Mouse (Mus musculus): ENCODE measurements around the gene Rnf227. TPM values are rescaled to one million over a fixed set of nuclear protein-coding genes. Genes with fewer than 3 reads are reported as not detected.
A peak's percentile ranks its signal among the peaks of the same experiment; 100 is the strongest.

The Rnf227 gene
- polyA plus RNA-seq, 1 experiment from 2014 or later = 8.0 TPM

- Histone ChIP-seq H3K4me1 (ENCODE audit: control insufficient read depth, insufficient read depth, low read length) (no peaks in the 10 kb centered on the region; the same call in 1 of the 2 replicates), H3K27me3 (replicated peaks; ENCODE audit: control insufficient read depth, insufficient read depth, low read length) (no peaks in the 10 kb centered on the region), H3K4me3 (ENCODE audit: low read length) (no peak overlapping the region), H3K9me3 (ENCODE audit: control insufficient read depth, low read length) (no peaks in the 10 kb centered on the region), H3K36me3 (ENCODE audit: control insufficient read depth, insufficient read depth, low read length) (peaks cover 18% of the 10 kb centered on the region), H3K4me2 (ENCODE audit: low read depth, low read length) (no peak overlapping the region), H3K9ac (ENCODE audit: low read depth, low read length) (no peak overlapping the region), H3K27ac (ENCODE audit: low read length) (no peak overlapping the region)
- ATAC-seq = no peak
- 87% methylated on average over 26 of the region's 26 CpGs for WGBS
These were observed 6.2 kb downstream of the Rnf227 start for GRCm38 (mm10) chr11:69346441-69346840.

- no peak overlapping the region for H3K27ac ChIP-seq (ENCODE audit: low read length)
- H3K9ac ChIP-seq (ENCODE audit: low read depth, low read length) = no peak overlapping the region
- 89% methylated on average over 5 of the region's 5 CpGs for WGBS
These were observed 16.3 kb downstream of the Rnf227 start for GRCm38 (mm10) chr11:69356544-69356943.

GRCm38 (mm10) chr11:69357690-69358089, 17.4 kb downstream of the Rnf227 start:
- no peaks in the 10 kb centered on the region for H3K27me3 ChIP-seq (replicated peaks; ENCODE audit: control insufficient read depth, insufficient read depth, low read length)
- 87% methylated on average over 12 of the region's 12 CpGs for WGBS
- no peak for ATAC-seq

More at GRCm38 (mm10) chr11:69356544-69356943, 16.3 kb downstream of the Rnf227 start:
- Histone ChIP-seq H3K27me3 (replicated peaks; ENCODE audit: control insufficient read depth, insufficient read depth, low read length) (no peaks in the 10 kb centered on the region), H3K4me3 (ENCODE audit: low read length) (no peak overlapping the region), H3K36me3 (ENCODE audit: control insufficient read depth, insufficient read depth, low read length) (peaks cover 57% of the 10 kb centered on the region), H3K4me1 (ENCODE audit: control insufficient read depth, insufficient read depth, low read length) (no peaks in the 10 kb centered on the region), H3K4me2 (ENCODE audit: low read depth, low read length) (no peak overlapping the region), H3K9me3 (ENCODE audit: control insufficient read depth, low read length) (no peaks in the 10 kb centered on the region)
- ATAC-seq = no peak

GRCm38 (mm10) chr11:69362021-69362420, 21.8 kb downstream of the Rnf227 start:
- H3K4me1 ChIP-seq (ENCODE audit: control insufficient read depth, insufficient read depth, low read length) = peaks cover 25% of the 10 kb centered on the region
- WGBS = 66% methylated on average over 7 of the region's 7 CpGs
- H3K36me3 ChIP-seq (ENCODE audit: control insufficient read depth, insufficient read depth, low read length) = peaks cover 36% of the 10 kb centered on the region
- no peaks in the 10 kb centered on the region for H3K9me3 ChIP-seq (ENCODE audit: control insufficient read depth, low read length)
- H3K4me2 ChIP-seq (ENCODE audit: low read depth, low read length) = no peak overlapping the region
- H3K4me3 ChIP-seq (ENCODE audit: low read length) = no peak overlapping the region
- H3K9ac ChIP-seq (ENCODE audit: low read depth, low read length) = no peak overlapping the region
- no peaks in the 10 kb centered on the region for H3K27me3 ChIP-seq (replicated peaks; ENCODE audit: control insufficient read depth, insufficient read depth, low read length)
- H3K27ac ChIP-seq (ENCODE audit: low read length) = no peak overlapping the region
- ATAC-seq = no peak

More at GRCm38 (mm10) chr11:69357690-69358089, 17.4 kb downstream of the Rnf227 start:
- no peak overlapping the region for H3K4me2 ChIP-seq (ENCODE audit: low read depth, low read length)
- peaks cover 60% of the 10 kb centered on the region for H3K36me3 ChIP-seq (ENCODE audit: control insufficient read depth, insufficient read depth, low read length)
- H3K9me3 ChIP-seq (ENCODE audit: control insufficient read depth, low read length) = no peaks in the 10 kb centered on the region
- no peak overlapping the region for H3K4me3 ChIP-seq (ENCODE audit: low read length)
- H3K4me1 ChIP-seq (ENCODE audit: control insufficient read depth, insufficient read depth, low read length) = no peaks in the 10 kb centered on the region
- H3K27ac ChIP-seq (ENCODE audit: low read length) = no peak overlapping the region
- H3K9ac ChIP-seq (ENCODE audit: low read depth, low read length) = no peak overlapping the region

- Histone ChIP-seq H3K9me3 (ENCODE audit: control insufficient read depth, low read length) (no peaks in the 10 kb centered on the region), H3K36me3 (ENCODE audit: control insufficient read depth, insufficient read depth, low read length) (peaks cover 33% of the 10 kb centered on the region), H3K4me2 (ENCODE audit: low read depth, low read length) (no peak overlapping the region), H3K27ac (ENCODE audit: low read length) (no peak overlapping the region), H3K27me3 (replicated peaks; ENCODE audit: control insufficient read depth, insufficient read depth, low read length) (no peaks in the 10 kb centered on the region), H3K4me3 (ENCODE audit: low read length) (no peak overlapping the region), H3K9ac (ENCODE audit: low read depth, low read length) (no peak overlapping the region), H3K4me1 (ENCODE audit: control insufficient read depth, insufficient read depth, low read length) (peaks cover 25% of the 10 kb centered on the region)
- no peak for ATAC-seq
- 83% methylated on average over 2 of the region's 2 CpGs for WGBS
These were observed 22.2 kb downstream of the Rnf227 start for GRCm38 (mm10) chr11:69362479-69362878.

GRCm38 (mm10) chr11:69364376-69364775, 24.1 kb downstream of the Rnf227 start:
- H3K4me3 ChIP-seq (ENCODE audit: low read length) = peak overlapping the region; percentile 81; the same call in 1 of the 2 replicates
- peak overlapping the region; percentile 95 for H3K4me2 ChIP-seq (ENCODE audit: low read depth, low read length)
- peaks cover 28% of the 10 kb centered on the region for H3K4me1 ChIP-seq (ENCODE audit: control insufficient read depth, insufficient read depth, low read length)
- H3K9ac ChIP-seq (ENCODE audit: low read depth, low read length) = peak overlapping the region; percentile 38; the same call in 1 of the 2 replicates
- peaks cover 27% of the 10 kb centered on the region for H3K36me3 ChIP-seq (ENCODE audit: control insufficient read depth, insufficient read depth, low read length)
- H3K27me3 ChIP-seq (replicated peaks; ENCODE audit: control insufficient read depth, insufficient read depth, low read length) = no peaks in the 10 kb centered on the region
- H3K27ac ChIP-seq (ENCODE audit: low read length) = peak overlapping the region; percentile 99
- H3K9me3 ChIP-seq (ENCODE audit: control insufficient read depth, low read length) = no peaks in the 10 kb centered on the region
- ATAC-seq = peak; percentile 16; the same call in 1 of the 2 replicates
- WGBS = 29% methylated on average over 8 of the region's 8 CpGs

- H3K27ac ChIP-seq (ENCODE audit: low read length) = peak overlapping the region; percentile 99
- H3K4me1 ChIP-seq (ENCODE audit: control insufficient read depth, insufficient read depth, low read length) = peaks cover 28% of the 10 kb centered on the region
- H3K4me2 ChIP-seq (ENCODE audit: low read depth, low read length) = peak overlapping the region; percentile 95
- ATAC-seq = peak; percentile 48
- no peaks in the 10 kb centered on the region for H3K27me3 ChIP-seq (replicated peaks; ENCODE audit: control insufficient read depth, insufficient read depth, low read length)
- no peaks in the 10 kb centered on the region for H3K9me3 ChIP-seq (ENCODE audit: control insufficient read depth, low read length)
- peak overlapping the region; percentile 81 for H3K4me3 ChIP-seq (ENCODE audit: low read length)
- WGBS = 3% methylated on average over 6 of the region's 6 CpGs
- H3K36me3 ChIP-seq (ENCODE audit: control insufficient read depth, insufficient read depth, low read length) = peaks cover 23% of the 10 kb centered on the region
- peak overlapping the region; percentile 50; the same call in 1 of the 2 replicates for H3K9ac ChIP-seq (ENCODE audit: low read depth, low read length)
These were observed 24.6 kb downstream of the Rnf227 start for GRCm38 (mm10) chr11:69364910-69365309.

GRCm38 (mm10) chr11:69365722-69366121, 25.5 kb downstream of the Rnf227 start:
- Histone ChIP-seq H3K36me3 (ENCODE audit: control insufficient read depth, insufficient read depth, low read length) (peaks cover 16% of the 10 kb centered on the region), H3K27ac (ENCODE audit: low read length) (peak overlapping the region; percentile 99), H3K27me3 (replicated peaks; ENCODE audit: control insufficient read depth, insufficient read depth, low read length) (no peaks in the 10 kb centered on the region), H3K4me2 (ENCODE audit: low read depth, low read length) (peak overlapping the region; percentile 95), H3K4me1 (ENCODE audit: control insufficient read depth, insufficient read depth, low read length) (peaks cover 31% of the 10 kb centered on the region), H3K4me3 (ENCODE audit: low read length) (peak overlapping the region; percentile 81), H3K9me3 (ENCODE audit: control insufficient read depth, low read length) (no peaks in the 10 kb centered on the region), H3K9ac (ENCODE audit: low read depth, low read length) (peak overlapping the region; percentile 72)
- ATAC-seq = peak; percentile 21; the same call in 1 of the 2 replicates
- 16% methylated on average over 6 of the region's 6 CpGs for WGBS

GRCm38 (mm10) chr11:69366157-69366854, 26.0 kb downstream of the Rnf227 start:
- 0% methylated on average over 26 of the region's 26 CpGs for WGBS
- peak overlapping the region; percentile 72 for H3K9ac ChIP-seq (ENCODE audit: low read depth, low read length)
- H3K9me3 ChIP-seq (ENCODE audit: control insufficient read depth, low read length) = no peaks in the 10 kb centered on the region
- H3K4me2 ChIP-seq (ENCODE audit: low read depth, low read length) = peak overlapping the region; percentile 95
- no peaks in the 10 kb centered on the region for H3K27me3 ChIP-seq (replicated peaks; ENCODE audit: control insufficient read depth, insufficient read depth, low read length)
- H3K4me3 ChIP-seq (ENCODE audit: low read length) = peak overlapping the region; percentile 81
- peaks cover 11% of the 10 kb centered on the region for H3K36me3 ChIP-seq (ENCODE audit: control insufficient read depth, insufficient read depth, low read length)
- peak; percentile 80 for ATAC-seq
- peak overlapping the region; percentile 99 for H3K27ac ChIP-seq (ENCODE audit: low read length)
- H3K4me1 ChIP-seq (ENCODE audit: control insufficient read depth, insufficient read depth, low read length) = peaks cover 37% of the 10 kb centered on the region
